Mouse (Mus musculus) myocyte (in vitro differentiated cells): ENCODE measurements at regions not wholly inside any gene's neighbourhood (a gene's known extent, or its start where the extent isn't known, plus 50 kb on each side); places are given as distances from the start of the nearest gene placed in this dataset.

Source experiments
- CEBPB ChIP-seq: IDR thresholded peaks from 2 replicates; pipeline ENCODE4 v1.6.1; 2011; ENCODE audit warnings: mild to moderate bottlenecking, moderate library complexity; ENCODE audit not compliant: poor library complexity, insufficient read depth, severe bottlenecking
- E2F4 ChIP-seq: IDR thresholded peaks from one replicate; pipeline ENCODE4 v1.6.1; 2011; ENCODE audit warnings: mild to moderate bottlenecking, control low read depth, moderate library complexity; ENCODE audit not compliant: insufficient read depth
- MAX ChIP-seq: IDR thresholded peaks from one replicate; pipeline ENCODE4 v1.6.1; 2011; ENCODE audit warnings: low read depth, mild to moderate bottlenecking, control low read depth
- MYOG ChIP-seq, 3 experiments: IDR thresholded peaks; one replicate each; pipeline ENCODE4 v1.6.1; 2011; ENCODE audit warnings: control low read depth in 2 of 3, low read depth in 2 of 3, mild to moderate bottlenecking in 2 of 3; ENCODE audit not compliant: insufficient read length in 2 of 3, control insufficient read depth in 1 of 3, insufficient read depth in 1 of 3
- POLR2A ChIP-seq: IDR thresholded peaks from one replicate; pipeline ENCODE4 v1.6.1; 2011; ENCODE audit warnings: low read depth, mild to moderate bottlenecking, control low read depth, moderate library complexity; ENCODE audit not compliant: insufficient read length
- REST ChIP-seq: IDR thresholded peaks from one replicate; pipeline ENCODE4 v1.6.1; 2011; ENCODE audit warnings: mild to moderate bottlenecking, control low read depth, moderate library complexity; ENCODE audit not compliant: insufficient read depth, insufficient read length
- SRF ChIP-seq: IDR thresholded peaks from one replicate; pipeline ENCODE4 v1.6.1; 2011; ENCODE audit warnings: low read depth; ENCODE audit not compliant: control insufficient read depth, insufficient read length
- TCF12 ChIP-seq: IDR thresholded peaks from one replicate; pipeline ENCODE4 v1.6.1; 2011; ENCODE audit warnings: mild to moderate bottlenecking, control low read depth; ENCODE audit not compliant: poor library complexity, insufficient read depth, severe bottlenecking
- TCF3 ChIP-seq: IDR thresholded peaks from one replicate; pipeline ENCODE4 v1.6.1; 2011; ENCODE audit warnings: low read depth, control low read depth; ENCODE audit not compliant: insufficient read length
- USF1 ChIP-seq: IDR thresholded peaks from one replicate; pipeline ENCODE4 v1.6.1; 2011; ENCODE audit warnings: low read depth, mild to moderate bottlenecking, control low read depth, moderate library complexity

DNA sequence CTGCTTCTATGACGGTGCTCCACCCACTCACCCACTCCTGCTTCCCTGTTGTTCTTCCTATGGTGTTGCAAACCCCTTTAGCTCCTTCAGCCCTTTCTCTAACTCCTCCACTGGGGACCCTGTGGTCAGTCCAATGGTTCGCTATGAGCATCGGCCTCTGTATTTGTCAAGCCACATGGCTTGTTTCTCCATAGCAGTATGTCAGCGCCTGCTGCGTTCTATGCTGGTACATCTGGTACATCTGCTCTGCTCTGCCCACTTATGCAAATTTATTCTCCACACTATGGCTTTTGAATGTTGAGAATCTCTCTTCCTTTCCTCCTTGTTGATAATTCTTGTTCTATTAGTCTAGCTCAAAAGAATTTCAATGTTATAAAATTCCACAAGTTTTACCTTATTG lies 154.2 kb upstream of the Gm34302 start:
- TF ChIP-seq USF1: no peak
- no peak for TF ChIP-seq REST
- TF ChIP-seq POLR2A: no peak
- no peak for TF ChIP-seq MAX
- TF ChIP-seq TCF3: no peak
- TF ChIP-seq CEBPB: no peak
- TF ChIP-seq E2F4: no peak
- TF ChIP-seq SRF: no peak
- TF ChIP-seq TCF12: no peak
- no peak for TF ChIP-seq MYOG (IDR thresholded peaks at IDR 0.05; ENCODE audit: control insufficient read depth in 1 of 3, insufficient read depth in 1 of 3, insufficient read length in 2 of 3, low read depth in 2 of 3)
